Mouse (Mus musculus): ENCODE measurements around the gene Tmc2. TPM values are rescaled to one million over a fixed set of nuclear protein-coding genes. Genes with fewer than 3 reads are reported as not detected.

The Tmc2 gene
- total and polyA plus RNA-seq, 2 experiments from 2014 or later: not detected

DNA sequence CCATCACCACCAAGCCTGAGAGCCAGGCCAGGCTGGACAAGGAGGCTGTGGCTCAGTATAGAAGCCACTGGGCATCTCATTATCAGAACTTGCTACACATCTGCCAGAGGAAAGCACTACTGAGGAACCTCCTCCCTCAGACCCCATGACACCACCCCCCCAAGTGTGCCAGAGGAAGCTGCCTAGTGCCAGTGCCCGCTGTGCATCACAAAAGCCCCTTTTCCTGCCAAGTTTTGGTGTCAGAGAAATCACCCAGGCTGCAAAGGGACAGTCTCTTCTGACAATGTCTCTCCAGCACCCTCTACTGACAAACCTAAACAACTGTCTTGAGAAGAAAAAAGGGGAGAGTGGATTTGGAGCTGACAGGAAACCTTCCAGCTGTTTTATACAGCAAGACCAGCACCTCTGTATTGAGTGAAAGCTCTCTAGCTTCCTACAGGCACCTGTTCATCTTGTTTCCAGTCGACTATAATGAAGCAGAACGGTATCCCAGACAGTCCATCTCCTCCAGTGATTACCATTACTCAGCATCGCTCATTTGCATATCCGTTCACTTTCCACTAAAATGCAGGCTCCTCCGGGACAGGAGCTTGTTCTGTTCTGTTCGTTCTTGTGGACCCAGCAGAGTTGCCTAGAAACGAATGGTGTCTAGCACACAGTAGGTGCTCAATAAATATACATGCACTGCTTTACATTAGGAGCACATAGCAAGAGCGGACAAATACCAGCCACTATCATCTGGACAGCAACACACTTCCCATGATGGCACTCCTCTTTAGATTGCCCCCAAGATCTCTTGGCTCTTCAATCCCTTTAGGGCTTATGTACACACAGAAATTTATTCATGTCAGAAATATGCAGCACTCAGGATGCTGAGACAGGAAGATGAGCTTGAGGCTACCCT lies 28.4 kb upstream of the Tmc2 start:
- no peak overlapping the region for H3K27ac ChIP-seq
- H3K36me3 ChIP-seq (ENCODE audit: insufficient read depth, low read length): peaks cover 23% of the 10 kb centered on the region
- DNase-seq (ENCODE audit: low spot score): peak; percentile 93
- WGBS: 42% methylated on average over 9 of the region's 9 CpGs
- ATAC-seq: peak; percentile 94
- H3K4me3 ChIP-seq (ENCODE audit: low read length): no peak overlapping the region
- 0 out of 2 replicates have a peak, but pooled peaks cover 5% of the 10 kb centered on the region for H3K4me1 ChIP-seq (ENCODE audit: insufficient read depth, low read length)
- H3K4me2 ChIP-seq (ENCODE audit: low read depth, low read length): no peak overlapping the region
- no peaks in the 10 kb centered on the region for H3K27me3 ChIP-seq (ENCODE audit: insufficient read depth, low read length)
- H3K9me3 ChIP-seq (ENCODE audit: low read length): no peaks in the 10 kb centered on the region
- peak; percentile 81 for TF ChIP-seq CTCF (IDR thresholded peaks at IDR 0.05; ENCODE audit: low read depth)
- no peak overlapping the region for H3K9ac ChIP-seq (replicated peaks; ENCODE audit: low read length)

DNA sequence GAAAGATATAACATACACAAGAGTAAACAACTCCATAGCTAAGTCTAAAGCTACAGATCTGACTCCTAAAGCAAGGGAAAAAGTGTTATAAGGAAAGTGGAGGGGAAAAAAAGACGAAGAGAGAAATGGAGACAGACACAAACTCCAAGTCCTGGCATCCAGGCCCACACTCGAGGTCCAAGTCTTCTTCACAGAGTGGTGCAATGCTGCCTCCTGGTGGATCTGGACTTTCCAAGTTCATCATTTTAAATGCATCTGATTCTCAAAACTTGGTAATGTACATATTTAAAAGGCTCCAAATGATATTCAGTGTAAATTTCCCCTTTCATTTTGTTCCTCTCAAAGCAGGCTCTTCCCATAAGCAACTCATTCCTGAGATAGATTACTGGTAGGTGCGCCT lies 27.1 kb upstream of the Tmc2 start:
- Histone ChIP-seq H3K36me3 (ENCODE audit: insufficient read depth, low read length) (peaks cover 35% of the 10 kb centered on the region), H3K9ac (replicated peaks; ENCODE audit: low read length) (no peak overlapping the region), H3K4me3 (ENCODE audit: low read length) (no peak overlapping the region), H3K4me2 (ENCODE audit: low read depth, low read length) (no peak overlapping the region), H3K27me3 (ENCODE audit: insufficient read depth, low read length) (no peaks in the 10 kb centered on the region), H3K27ac (no peak overlapping the region), H3K9me3 (ENCODE audit: low read length) (no peaks in the 10 kb centered on the region), H3K4me1 (ENCODE audit: insufficient read depth, low read length) (0 out of 2 replicates have a peak, but pooled peaks cover 5% of the 10 kb centered on the region)
- DNase-seq (ENCODE audit: low spot score) (peak; percentile 90), ATAC-seq (no peak)
- WGBS: 41% methylated on average over 3 of the region's 3 CpGs
- TF ChIP-seq CTCF (IDR thresholded peaks at IDR 0.05; ENCODE audit: low read depth): peak; percentile 85

DNA sequence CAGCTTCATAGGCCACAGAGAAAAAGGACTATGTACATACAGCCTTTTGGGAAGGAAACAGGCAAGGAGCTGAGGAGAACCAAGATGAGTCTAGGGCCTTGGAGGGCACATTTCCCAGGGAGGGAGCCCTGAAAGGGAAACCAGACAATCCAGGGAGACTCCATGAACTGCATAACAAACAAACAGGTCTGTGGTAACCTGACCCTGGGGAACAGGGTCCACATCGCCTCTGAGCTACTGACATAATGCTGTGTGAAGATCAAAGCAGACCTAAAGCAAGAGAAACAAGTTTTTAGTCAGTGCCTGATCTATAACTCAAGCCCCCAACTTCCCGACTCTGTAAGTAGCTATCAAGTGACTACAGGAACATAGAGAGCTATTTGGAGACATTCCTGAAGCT lies 23.3 kb upstream of the Tmc2 start:
- Histone ChIP-seq H3K9me3 (ENCODE audit: low read length) (no peaks in the 10 kb centered on the region), H3K4me3 (ENCODE audit: low read length) (no peak overlapping the region), H3K4me2 (ENCODE audit: low read depth, low read length) (no peak overlapping the region), H3K27me3 (ENCODE audit: insufficient read depth, low read length) (no peaks in the 10 kb centered on the region), H3K4me1 (ENCODE audit: insufficient read depth, low read length) (no peaks in the 10 kb centered on the region), H3K36me3 (ENCODE audit: insufficient read depth, low read length) (peaks cover 62% of the 10 kb centered on the region), H3K9ac (replicated peaks; ENCODE audit: low read length) (no peak overlapping the region), H3K27ac (no peak overlapping the region)
- 89% methylated on average over 2 of the region's 2 CpGs for WGBS
- ATAC-seq (no peak), DNase-seq (ENCODE audit: low spot score) (no peak)
- no peak for TF ChIP-seq CTCF (IDR thresholded peaks at IDR 0.05; ENCODE audit: low read depth)

DNA sequence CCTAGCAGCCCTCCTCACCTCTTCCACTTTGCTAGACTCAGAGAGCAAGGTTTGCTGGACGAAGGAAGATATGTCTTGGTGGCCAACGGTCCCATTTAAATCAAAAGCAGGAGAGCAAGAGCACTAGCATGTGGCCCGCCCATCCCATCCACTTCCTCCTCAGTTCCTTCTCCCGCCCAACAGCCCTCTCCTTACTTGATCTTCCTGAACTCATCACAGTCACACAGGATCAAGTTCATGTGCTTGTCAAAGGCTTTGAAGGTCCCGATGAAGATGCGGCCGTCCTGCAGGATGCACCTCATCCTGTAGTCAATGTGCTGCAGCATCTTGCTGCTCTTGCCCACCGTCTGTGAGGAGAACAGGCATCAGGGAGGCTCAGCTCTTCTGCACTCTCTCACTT lies 18.2 kb upstream of the Tmc2 start:
- no peak overlapping the region for H3K27ac ChIP-seq
- ATAC-seq (no peak), DNase-seq (ENCODE audit: low spot score) (no peak)
- peak overlapping the region; percentile 91 for H3K4me2 ChIP-seq (ENCODE audit: low read depth, low read length)
- H3K9me3 ChIP-seq (ENCODE audit: low read length): no peaks in the 10 kb centered on the region
- peak overlapping the region; percentile 100; the same call in 1 of the 2 replicates for H3K9ac ChIP-seq (replicated peaks; ENCODE audit: low read length)
- H3K27me3 ChIP-seq (ENCODE audit: insufficient read depth, low read length): no peaks in the 10 kb centered on the region
- peaks cover 37% of the 10 kb centered on the region for H3K36me3 ChIP-seq (ENCODE audit: insufficient read depth, low read length)
- 0 out of 2 replicates have a peak overlapping the region, but pooled peaks have one; percentile 99 for H3K4me3 ChIP-seq (ENCODE audit: low read length)
- H3K4me1 ChIP-seq (ENCODE audit: insufficient read depth, low read length): peaks cover 13% of the 10 kb centered on the region; the same call in 1 of the 2 replicates
- TF ChIP-seq CTCF (IDR thresholded peaks at IDR 0.05; ENCODE audit: low read depth): no peak
- 74% methylated on average over 8 of the region's 8 CpGs for WGBS

DNA sequence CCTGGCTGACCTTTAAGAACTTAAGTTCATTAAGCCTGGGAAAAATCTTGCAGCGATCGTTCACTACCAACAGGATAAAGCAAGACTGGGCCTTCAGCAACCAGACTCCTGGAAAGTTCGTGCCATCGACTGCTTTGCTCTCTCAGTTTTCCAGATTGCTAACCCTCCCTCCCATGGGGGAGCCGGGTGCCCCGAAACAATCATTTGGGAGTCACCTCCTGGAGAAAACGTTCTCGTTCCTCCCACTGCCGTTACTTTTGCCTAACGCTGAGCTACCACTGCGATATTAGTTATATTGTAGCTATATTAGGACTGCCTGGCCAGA lies 16.7 kb upstream of the Tmc2 start:
- Histone ChIP-seq H3K27ac (peak overlapping the region; percentile 97), H3K4me1 (ENCODE audit: insufficient read depth, low read length) (peaks cover 13% of the 10 kb centered on the region; the same call in 1 of the 2 replicates), H3K36me3 (ENCODE audit: insufficient read depth, low read length) (peaks cover 23% of the 10 kb centered on the region), H3K4me3 (ENCODE audit: low read length) (peak overlapping the region; percentile 99), H3K9ac (replicated peaks; ENCODE audit: low read length) (peak overlapping the region; percentile 100), H3K27me3 (ENCODE audit: insufficient read depth, low read length) (no peaks in the 10 kb centered on the region), H3K9me3 (ENCODE audit: low read length) (no peaks in the 10 kb centered on the region), H3K4me2 (ENCODE audit: low read depth, low read length) (peak overlapping the region; percentile 91)
- DNase-seq (ENCODE audit: low spot score) (no peak), ATAC-seq (no peak)
- TF ChIP-seq CTCF (IDR thresholded peaks at IDR 0.05; ENCODE audit: low read depth): no peak
- under 1% methylated on average over 11 of the region's 11 CpGs for WGBS

DNA sequence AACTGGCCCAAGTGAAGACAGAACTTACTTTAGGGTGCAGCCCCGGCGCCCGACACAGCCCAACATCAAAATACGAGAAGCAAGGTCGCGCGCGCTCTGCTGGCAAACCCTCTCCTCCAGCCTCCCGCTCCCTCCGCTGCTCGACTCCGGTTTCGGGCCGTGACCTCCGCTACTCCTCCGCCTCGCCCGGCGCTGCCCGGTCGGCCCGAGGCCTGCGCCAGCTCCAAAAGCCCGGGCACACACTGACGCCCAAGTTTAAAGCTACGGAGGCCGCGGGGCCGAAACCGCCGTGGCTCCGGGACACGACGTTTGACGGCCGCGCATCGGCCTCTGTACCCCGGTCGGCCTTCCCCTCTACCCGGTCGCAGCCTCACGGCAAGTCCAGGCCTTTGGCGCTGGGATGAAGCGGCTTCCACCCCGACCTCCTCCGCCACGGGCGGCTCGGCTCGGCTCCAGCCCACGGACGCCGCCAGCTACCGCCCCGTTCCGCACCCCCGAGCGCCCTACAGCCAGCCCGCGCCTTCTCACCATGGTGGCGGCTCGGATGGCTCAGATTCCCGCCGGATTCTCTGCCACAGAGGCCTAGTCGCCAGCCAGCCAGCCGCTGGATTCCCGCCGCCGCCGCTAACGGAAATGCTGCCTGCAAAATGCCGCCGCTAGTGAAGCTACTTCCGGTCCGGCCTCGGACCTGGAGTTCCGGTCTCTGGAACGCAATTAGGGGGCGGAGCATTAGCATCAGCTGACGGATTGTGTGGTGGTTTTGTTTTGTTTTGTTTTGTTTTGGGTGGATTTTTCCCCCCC lies 16.1 kb upstream of the Tmc2 start, which contains the start of gene Snrpb:
Gene Snrpb, minus strand, starts transcription at position 698 of the 801 bp plus-strand sequence.
- H3K36me3 ChIP-seq (ENCODE audit: insufficient read depth, low read length): peaks cover 17% of the 10 kb centered on the region
- WGBS: under 1% methylated on average over 81 of the region's 81 CpGs

More for the DNA sequence above, 16.1 kb upstream of the Tmc2 start, which contains the start of gene Snrpb:
- ATAC-seq (peak; percentile 95), DNase-seq (ENCODE audit: low spot score) (peak; percentile 97)
- Histone ChIP-seq H3K27ac (peak within 1 kb of the TSS; percentile 97), H3K27me3 (ENCODE audit: insufficient read depth, low read length) (no peaks in the 10 kb centered on the region), H3K4me2 (ENCODE audit: low read depth, low read length) (peak within 1 kb of the TSS; percentile 91), H3K4me1 (ENCODE audit: insufficient read depth, low read length) (peaks cover 13% of the 10 kb centered on the region; the same call in 1 of the 2 replicates), H3K9me3 (ENCODE audit: low read length) (no peaks in the 10 kb centered on the region), H3K9ac (replicated peaks; ENCODE audit: low read length) (peak within 1 kb of the TSS; percentile 100), H3K4me3 (ENCODE audit: low read length) (peak within 1 kb of the TSS; percentile 99)
- no peak; the same call in none of the 2 replicates for TF ChIP-seq CTCF (IDR thresholded peaks at IDR 0.05; ENCODE audit: low read depth)
